Mouse (Mus musculus) frontal cortex, adult (tissue): ENCODE measurements around the gene Osbpl7.
A peak's percentile ranks its signal among the peaks of the same experiment; 100 is the strongest.

Experiments
- ATAC-seq: cut with Nextera tagmentation; 2 replicates; pipeline ENCODE4 v1.9.2; 2017; ENCODE audit warnings: mild to moderate bottlenecking, moderate library complexity, mixed read lengths; ENCODE audit not compliant: low TSS enrichment

Gene Osbpl7

DNA sequence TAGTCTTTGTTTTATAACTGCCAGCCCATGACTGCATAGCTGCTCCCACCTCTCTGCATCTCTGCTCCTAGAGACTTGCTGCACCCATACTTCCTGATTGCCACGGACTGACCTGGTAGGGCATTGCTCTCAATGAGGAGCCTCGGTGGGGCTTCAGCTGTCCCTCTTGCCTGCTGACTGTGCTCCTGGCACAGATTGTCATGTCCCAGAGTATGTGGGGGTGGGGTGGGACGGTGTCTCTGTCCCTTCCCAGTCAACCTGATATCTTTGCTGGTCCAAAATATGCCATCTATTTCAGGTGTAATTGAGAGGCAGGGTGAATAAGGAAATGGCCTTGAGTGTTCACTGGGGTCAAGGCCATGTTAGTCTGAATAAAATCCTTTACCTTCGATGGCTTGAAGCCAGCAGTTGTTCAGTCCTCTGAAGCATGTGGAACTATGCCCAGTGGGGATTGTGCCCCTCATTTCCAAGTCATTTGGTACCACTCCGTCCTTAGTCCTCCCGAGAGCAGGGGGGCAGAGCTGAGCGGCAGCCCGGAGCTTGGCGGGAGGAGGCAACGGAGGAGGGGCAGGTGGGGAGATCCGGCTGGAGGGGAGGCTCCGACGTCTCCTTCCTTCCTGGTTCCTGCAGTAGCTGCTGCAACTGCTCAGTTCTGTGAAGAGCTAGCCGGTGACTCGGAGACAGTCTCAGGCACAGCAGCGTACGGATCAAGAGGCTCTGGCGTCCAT, at the start of gene Osbpl7:
TSS of gene Osbpl7 (plus strand) at position 413 of the 728 bp plus-strand sequence.
- ATAC-seq = peak; percentile 96

DNA sequence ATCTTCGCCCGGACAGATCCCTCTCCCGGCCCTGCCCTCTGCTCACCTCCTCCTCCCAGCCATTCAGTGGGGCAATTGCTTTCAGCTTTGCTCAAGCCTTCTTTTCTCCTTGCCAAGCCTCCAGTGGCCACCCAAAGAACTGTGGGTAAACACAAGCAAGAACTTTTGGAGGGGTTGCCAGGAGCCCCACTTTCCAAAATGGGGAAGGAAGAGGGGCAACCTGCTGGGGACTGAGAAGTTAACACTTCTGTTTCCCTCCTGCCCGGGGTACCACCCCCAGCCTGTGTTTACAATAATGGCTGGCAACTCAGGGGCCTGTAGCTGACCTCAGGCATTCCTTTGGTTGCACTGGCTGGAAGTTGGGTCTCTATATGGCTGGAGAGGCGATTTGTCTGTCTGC, 47.3 kb upstream of the Osbpl7 start:
- no peak for ATAC-seq

DNA sequence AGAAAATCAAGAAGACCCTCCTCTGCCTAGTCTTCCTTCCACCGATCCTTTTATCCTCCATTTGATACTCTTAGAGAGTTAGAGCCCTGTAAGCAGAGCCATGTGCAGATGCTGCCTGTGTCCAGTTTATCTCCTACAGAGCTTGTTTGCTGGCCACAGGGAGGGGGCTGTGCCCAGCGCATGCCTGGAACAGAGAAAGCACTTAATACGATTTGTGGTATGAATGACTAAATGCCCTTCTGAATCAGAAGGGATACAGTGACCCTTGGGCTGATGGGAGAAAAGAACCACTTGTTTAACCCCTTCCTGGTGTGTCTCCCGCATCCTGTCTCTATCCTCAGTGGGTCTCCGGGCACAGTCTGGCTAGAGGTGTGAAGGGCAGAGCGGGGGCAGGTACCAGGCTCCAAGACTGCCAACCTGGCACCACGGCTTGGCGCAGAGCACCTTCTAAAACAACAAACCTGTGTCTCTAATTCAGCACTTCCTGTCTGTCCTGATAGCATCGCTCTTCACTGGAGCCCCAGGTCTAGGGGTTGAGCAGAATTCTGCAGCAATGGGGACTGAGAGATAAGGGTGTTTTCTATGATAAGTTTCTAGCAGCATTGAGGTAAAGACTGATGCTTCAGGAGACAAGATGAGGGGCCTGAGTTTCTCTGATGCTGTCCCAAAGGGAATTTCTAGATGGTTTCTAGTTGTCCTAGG, 43.2 kb upstream of the Osbpl7 start:
- ATAC-seq = no peak

DNA sequence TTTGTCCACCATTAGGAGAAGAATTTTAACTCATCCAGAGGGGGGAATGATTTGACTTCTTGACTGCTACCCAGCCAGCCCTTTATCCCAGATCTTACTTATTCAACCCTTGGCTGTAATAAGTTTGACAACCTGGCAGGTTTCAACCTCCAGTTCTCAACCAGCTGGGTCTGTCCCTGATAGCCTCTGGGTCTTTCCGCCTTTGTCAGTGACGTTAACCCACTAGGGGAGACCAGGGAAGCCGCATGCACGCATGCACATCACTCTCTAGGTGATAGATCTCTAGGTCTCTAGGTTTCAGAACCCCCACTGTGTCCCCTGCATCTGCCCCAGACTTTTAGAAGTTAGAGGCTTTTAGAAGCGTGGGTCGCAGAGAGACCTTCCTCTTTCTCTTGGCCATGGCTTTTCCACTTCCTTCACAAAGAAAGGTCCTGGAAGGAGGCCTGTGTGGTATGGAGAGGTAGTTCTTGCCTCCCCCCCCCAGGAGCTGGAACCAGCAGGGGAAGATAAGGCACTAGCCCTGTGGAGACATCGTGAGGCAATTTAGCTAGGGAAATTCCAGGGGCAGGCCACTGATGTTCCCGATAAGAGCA, 41.1 kb upstream of the Osbpl7 start:
- no peak for ATAC-seq

DNA sequence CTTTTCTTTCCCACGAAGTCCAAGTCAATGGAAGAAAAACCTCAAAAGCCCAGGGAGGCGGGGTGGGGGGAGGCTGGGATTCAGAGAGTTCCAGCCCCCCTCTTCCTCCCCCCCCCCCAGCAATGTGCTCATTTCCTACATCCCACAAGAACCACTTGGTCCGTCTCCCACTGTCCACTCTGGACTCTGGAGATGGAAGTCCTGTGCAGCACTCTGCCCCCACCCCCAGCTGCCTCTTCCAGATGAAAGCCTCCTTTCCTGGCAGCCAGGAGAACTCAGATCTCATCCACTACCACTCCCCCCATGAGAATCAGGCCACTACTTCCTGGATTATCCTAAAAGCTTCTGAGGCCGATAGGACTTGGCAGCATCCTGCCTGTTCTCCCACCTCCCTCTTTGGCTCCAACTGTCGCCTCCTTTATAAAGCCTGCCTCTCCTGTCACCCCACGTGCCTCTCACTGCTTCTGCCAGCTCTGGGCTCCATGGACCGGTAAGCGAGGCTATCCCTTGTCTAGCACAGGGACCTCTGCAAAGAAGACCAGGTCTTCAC, 37.2 kb upstream of the Osbpl7 start, which contains the start of gene Sp6:
TSS of gene Sp6 (plus strand) at position 274 of the 550 bp plus-strand sequence.
- ATAC-seq = no peak

DNA sequence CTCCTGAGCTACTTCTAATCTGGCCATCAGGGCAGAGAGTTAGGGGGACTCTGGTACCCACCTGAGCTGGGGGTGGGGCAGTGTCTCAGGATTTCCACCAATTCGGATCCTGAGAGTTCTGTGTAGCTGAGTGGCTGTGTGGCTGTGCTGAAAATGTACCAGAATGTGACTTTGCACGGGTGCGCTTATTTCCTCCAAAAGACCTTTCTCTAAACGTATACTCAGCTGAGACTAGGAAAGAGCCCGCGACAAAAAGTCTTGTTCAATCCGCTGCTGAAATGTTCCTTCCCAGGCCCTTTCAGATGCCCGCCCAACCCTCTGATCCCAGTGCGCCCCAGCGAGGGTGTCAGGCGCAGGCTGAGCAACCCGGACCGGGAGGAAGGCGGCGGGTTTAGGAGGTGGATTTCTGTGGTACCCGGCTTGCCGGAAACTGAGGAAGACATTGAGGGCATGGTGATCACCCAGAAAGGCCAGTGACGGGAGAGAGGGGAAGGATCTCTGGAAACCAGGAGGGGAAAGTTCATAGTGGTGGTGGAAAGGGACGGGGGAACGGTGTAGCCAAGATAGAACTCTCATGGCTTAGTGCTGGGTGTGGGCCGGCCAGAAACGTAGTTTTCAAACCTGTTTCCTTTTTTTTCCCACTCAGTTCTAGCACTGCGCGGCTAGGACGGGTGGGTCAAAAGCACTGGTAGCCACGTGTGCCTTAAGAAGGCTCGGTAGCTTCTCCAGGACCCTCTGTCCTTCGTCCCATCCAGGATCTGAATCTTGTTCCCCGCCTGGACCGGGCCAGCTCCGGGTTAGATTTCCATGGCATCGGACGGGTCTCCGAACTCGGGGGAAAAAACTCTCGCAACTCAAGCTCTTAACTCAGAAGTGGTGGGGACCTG, 32.5 kb upstream of the Osbpl7 start:
- ATAC-seq = no peak

DNA sequence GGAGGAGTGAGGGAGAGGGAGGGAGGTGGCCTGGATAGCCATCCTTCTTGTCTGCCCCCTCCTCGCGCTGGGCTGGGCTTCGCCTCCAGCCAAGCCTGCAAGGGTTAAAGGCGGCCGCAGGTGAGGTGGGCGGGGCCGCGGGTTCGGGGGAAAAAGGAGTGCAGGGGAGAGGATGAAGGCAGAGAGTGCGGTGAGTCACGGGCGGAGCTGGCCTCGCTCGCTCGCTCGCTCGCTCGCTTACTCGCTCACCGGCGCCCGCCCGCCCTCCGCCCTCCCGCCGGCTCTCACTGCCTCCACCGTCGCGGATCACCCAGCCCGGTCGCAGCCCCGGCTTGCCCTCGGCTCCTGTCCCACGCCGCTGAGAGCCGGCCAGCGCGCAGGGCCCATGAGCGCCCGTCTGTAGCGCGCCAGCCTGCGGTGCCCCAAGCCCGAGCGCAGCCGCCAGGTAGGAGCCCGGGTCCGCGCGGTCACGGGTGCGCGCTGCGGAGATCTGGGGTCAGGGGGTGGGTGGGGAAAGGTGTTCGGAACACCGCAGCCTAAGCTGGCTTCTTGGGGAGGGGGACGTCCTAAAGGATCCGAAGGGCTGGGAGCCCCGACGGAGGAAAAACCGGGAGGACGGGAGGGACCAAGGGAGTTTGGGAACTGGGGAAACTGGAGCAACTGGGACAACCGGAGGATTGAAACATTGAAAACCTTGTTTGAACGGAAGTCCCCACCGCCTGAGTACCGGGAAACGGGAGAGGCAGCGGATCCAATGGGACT, 31.7 kb upstream of the Osbpl7 start:
- no peak for ATAC-seq

DNA sequence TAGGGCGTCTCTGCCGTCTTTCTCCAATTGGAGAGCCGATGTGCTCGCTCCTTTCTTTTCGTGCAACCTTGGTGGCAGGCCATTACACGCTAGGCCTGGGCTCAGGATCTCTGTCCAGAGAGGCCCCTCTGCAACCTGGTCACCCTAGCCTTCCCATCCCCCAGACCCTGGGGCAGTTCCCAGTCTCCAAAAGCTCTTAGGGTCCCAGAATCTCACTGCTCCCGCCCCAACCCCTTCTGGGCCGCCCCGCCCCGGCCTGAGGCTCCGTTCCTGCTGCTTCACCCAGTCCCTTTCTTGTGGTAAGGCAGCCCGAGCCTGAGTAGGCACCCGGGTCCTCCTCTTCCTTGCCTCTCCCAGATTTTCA, 31.1 kb upstream of the Osbpl7 start:
- ATAC-seq = no peak

DNA sequence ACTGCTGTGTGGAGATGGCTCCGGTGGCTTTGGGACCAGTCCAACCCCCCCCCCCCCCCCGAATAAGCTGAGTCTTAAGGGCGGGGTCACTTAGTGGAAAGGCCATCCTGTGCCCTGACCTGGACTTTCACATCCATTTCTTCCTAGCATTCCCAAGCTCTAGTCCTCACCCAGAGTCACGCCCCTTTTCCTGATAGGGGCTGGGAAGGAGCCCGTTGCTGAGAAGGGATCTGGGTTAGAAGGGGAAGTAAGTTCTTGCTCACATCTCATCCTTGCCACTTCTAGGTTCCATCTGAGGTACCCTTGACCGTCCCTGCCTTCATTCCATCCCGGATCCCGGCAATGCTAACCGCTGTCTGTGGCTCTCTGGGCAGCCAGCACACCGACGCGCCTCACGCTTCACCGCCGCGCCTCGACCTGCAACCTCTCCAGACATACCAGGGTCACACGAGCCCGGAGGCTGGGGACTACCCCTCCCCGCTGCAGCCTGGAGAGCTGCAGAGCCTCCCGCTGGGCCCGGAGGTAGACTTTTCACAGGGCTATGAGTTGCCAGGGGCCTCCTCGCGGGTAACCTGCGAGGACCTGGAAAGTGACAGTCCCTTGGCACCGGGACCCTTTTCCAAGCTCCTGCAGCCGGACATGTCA, 29.2 kb upstream of the Osbpl7 start:
- no peak for ATAC-seq

DNA sequence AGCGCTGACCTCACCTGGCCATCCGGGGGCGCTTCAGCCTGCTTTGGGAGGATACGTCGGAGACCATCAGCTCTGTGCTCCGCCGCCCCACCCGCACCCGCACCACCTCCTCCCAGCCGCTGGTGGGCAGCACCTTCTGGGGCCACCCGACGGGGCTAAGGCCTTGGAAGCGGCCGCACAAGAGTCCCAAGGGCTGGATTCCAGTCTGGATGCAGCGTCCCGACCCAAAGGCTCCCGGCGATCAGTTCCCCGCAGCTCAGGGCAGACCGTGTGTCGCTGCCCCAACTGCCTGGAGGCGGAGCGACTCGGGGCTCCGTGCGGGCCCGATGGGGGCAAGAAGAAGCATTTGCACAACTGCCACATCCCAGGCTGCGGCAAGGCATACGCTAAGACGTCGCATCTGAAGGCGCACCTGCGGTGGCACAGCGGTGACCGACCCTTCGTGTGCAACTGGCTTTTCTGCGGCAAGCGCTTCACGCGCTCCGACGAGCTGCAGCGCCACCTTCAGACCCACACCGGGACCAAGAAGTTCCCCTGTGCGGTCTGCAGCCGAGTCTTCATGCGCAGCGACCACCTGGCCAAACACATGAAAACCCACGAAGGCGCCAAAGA, 28.4 kb upstream of the Osbpl7 start:
- ATAC-seq = peak; percentile 69

DNA sequence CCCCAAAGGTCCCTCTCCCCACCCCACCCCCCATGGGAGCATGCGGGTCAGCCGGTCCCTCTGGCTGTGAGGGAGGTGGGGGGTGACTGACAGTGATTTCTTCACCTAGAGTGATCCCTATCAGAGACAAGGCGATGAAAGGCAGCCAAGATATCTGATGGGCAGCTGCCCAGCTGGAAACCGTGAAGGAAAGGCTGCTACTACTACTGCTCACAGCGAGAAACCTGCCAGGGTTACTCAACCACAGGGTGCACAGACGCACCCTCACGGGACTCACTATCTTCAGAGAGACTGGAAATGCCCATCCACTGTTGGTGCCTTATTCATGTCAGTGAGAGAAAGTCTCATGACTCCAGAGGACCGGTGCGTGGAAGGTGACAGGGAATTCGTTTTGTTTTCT, 25.5 kb upstream of the Osbpl7 start:
- no peak for ATAC-seq

DNA sequence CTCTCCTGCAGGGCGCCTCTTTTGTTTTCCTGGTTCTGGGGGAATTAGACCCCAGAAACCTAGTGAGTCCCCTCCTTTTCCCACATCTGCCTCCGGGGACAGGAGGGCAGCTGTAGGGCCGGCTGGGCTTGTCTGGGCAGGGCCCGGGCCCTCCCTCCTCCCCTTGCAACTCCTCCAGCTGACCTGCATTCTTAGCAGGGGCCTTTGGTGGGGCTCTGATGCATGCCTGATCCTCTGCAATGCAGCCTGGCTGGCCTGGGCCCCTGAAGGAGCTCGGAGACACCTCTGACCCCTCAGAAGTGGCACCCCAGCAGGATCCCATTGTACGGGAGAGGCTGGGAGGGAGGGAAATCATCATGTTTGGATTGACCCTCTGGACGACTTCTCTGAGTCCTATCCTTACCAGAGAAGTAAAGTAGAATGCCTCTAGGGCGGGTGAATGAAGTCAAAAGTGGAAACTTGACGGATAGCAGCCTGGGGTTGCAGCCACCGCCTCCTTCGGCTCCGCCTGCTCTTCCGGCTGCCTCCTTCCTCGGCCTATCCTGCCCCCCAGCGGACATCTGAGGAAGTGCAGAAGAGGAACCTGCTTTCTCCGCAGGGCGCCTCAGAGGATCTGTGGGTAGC, 24.6 kb upstream of the Osbpl7 start:
- ATAC-seq = peak; percentile 67

DNA sequence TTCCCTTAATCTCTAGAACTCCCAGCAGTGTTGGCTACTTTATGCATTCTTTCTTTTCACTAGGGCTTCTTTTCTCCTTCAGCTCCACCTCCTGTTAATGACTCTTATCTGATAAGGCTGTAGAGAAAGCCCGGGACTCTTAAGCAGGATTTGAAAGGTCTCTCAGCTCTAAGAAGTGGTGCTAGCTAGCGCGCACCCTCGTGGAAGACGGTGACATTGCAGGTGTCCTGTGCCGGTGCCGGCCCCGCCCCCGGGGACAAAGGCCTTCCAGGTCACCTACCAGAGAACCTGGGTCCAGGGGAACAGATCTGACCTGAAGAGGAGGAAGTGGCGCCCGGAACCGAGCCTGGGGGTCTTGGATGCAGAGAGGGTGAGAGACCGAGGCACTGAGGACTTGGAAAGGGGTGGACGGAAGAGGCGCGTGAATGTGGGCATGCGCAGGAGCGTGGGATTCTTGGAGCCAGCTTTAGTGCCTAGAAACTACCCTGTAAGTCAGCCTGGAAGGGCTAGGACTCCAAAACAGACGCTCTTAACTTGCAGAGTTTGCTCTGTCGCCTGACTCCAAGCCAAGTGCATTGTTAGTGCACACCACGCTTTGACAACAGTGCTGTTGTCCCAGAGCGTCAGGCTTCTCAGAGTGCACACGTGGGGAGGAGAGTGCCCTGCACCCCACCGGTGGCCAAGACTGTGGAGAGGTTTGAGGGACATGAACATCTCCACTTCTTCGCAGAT, 20.6 kb upstream of the Osbpl7 start, which contains the start of gene Scrn2:
TSS of gene Scrn2 (plus strand) at position 253 of the 732 bp plus-strand sequence.
- peak; percentile 87 for ATAC-seq

DNA sequence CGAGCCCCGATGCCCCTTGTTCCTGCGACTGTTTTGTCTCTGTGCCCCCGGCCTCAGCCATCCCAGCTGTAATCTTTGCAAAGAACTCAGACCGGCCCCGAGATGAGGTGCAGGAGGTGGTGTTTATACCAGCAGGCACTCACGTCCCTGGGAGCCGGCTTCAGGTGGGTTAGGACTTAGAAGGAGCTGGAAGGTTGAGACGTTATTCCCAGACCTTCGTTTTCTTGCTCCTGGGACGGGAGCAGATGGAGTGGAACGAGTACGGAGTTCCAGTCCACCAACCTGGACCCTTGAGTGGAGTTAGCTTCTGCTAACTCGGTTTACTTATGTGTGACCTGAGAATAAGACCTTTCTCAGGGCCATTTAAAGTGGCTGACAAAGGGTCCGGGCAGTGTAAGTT, 20.0 kb upstream of the Osbpl7 start:
- no peak for ATAC-seq

DNA sequence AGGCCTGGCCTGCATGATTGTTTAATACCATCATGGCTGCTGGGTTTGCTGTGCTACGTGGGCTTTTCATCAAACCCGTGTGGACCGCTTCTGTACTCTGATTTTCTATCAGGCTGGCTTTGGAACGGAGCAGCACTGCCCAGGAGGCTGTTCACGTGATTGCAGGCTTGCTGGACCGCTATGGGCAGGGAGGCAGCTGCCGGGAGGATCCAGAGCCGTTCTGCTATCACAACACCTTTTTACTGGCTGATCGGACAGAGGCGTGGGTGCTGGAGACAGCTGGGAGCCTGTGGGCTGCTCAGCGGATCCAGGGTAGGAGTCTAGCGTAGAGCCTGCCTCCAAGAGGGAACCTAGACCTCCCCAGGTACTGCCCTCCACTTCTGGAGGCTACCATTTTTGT, 18.5 kb upstream of the Osbpl7 start:
- no peak for ATAC-seq

DNA sequence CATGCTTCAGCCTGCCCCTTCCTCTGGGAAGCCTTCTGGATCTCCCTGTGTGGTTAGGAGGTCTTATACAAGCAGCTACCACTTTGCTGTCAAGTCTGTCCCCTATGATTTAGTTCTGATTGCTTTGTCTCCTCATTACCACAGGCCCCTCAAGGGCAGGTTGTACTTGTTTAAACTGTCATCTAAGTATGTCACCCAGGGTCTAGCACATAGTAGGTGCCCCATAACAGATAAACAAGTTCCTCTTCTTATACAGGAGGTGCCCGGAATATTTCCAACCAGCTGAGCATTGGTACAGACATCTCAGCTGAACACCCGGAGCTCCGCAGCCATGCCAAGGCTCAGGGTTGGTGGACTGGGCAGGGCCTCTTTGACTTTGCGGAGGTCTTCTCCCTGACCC, 17.9 kb upstream of the Osbpl7 start:
- ATAC-seq = no peak

DNA sequence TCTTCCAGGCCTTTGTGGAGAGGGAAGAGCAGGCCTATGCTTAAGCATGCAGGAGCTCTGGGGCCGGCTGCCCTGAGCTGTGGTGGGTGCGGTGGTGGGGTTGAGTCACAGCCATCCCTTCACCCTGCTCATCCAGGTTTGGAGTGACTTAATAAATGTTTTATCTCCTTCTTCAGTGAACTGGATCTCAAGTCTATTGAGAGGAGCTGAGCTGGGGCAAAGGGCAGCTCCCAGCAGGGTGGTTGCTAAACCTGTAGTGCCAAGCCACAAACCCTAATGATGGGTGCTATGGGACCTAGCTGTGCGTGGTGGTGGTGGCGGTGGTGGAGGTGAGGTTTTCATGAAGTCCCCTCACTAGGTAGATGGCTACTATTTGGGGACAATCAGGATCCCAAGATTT, 16.6 kb upstream of the Osbpl7 start:
- ATAC-seq = no peak

DNA sequence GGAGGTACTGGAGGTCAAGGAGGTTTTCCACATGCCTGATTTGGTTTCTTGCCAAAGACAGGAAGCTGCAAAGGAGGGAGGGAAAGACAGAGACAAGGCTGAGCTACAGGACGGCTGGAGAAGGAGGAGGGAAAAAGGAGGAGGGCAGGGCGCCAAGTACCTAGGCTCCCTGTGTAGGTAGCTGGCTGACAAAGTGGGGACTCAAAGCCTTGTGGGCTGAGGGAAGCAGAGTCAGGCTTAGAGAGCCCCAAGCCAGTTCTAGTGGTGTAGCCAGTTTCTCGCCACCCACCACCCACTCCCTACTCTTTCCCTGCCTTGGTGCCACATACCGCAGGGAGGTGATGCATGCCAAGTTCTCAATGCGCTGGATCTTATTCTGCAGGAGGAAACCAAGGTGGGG, 14.3 kb upstream of the Osbpl7 start:
- ATAC-seq = peak; percentile 78

DNA sequence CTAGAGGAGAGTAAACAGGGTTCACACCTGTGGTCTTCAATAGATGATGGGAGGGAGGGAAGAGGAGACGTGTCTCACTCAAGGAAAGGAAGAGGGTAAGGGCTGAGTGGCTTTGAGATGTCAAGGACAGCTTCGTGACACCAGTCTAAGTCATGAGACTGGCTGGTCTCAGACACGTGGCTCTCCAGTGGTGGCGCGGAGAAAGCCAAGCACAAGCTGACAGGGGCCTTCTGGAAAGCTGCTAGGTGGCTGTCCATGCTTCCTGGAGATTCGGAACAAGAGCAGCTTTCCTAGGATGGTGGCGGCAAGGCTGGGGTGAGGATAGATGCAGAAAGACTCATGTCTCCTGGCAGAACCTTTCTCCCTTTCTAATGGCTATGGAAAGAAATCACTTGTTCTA, 11.5 kb upstream of the Osbpl7 start:
- no peak for ATAC-seq
